Mouse (Mus musculus): ENCODE data around the gene Ankrd27. TPM values are rescaled to one million over a fixed set of nuclear protein-coding genes. Genes with fewer than 3 reads are reported as not detected.

The Ankrd27 gene
- 11.8 and 14.2 TPM in 2 replicates for polyA plus RNA-seq (2015; fragmentation: Nextera tagmentation; extraction: Ambion mirVana)

GRCm38 (mm10) chr7:35586055-35586905, at the start of gene Ankrd27:
Gene Ankrd27, plus strand, starts transcription at chr7:35586244.
- TF ChIP-seq EP300 (IDR thresholded peaks at IDR 0.05; ENCODE audit: low read depth) (no peak), CTCF (IDR thresholded peaks at IDR 0.05; ENCODE audit: low read depth) (no peak)
- DNase-seq (peak; percentile 92), ATAC-seq (peak; percentile 90)
- 0% methylated on average over 49 of the region's 49 CpGs for WGBS (ENCODE audit: insufficient replicate concordance)
- H3K9me3 ChIP-seq (ENCODE audit: low read length), result no peaks in the 10 kb centered on the region
- peak within 1 kb of the TSS; percentile 84 for H3K9ac ChIP-seq (replicated peaks)
- peak within 1 kb of the TSS; percentile 88 for H3K4me3 ChIP-seq (ENCODE audit: low read depth, low read length)
- peak within 1 kb of the TSS; percentile 79 for H3K27ac ChIP-seq (ENCODE audit: low read depth)
- H3K36me3 ChIP-seq (replicated peaks; ENCODE audit: insufficient read depth, low read length), result no peaks in the 10 kb centered on the region
- H3K4me2 ChIP-seq (ENCODE audit: low read depth, low read length), result peak within 1 kb of the TSS; percentile 98
- H3K27me3 ChIP-seq (ENCODE audit: insufficient read depth, low read length), result peaks cover 24% of the 10 kb centered on the region
- H3K4me1 ChIP-seq (ENCODE audit: insufficient read depth), result peaks cover 32% of the 10 kb centered on the region

GRCm38 (mm10) chr7:35537562-35537961, 48.5 kb upstream of the Ankrd27 start, which contains the start of gene Tdrd12:
Gene Tdrd12, minus strand, starts transcription at chr7:35537745.
- Histone ChIP-seq H3K36me3 (replicated peaks; ENCODE audit: insufficient read depth, low read length) (no peaks in the 10 kb centered on the region), H3K4me3 (ENCODE audit: low read depth, low read length) (no peak within 1 kb of the TSS), H3K4me1 (ENCODE audit: insufficient read depth) (no peaks in the 10 kb centered on the region), H3K27me3 (ENCODE audit: insufficient read depth, low read length) (no peaks in the 10 kb centered on the region), H3K9ac (replicated peaks) (no peak within 1 kb of the TSS), H3K4me2 (ENCODE audit: low read depth, low read length) (no peak within 1 kb of the TSS), H3K9me3 (ENCODE audit: low read length) (no peaks in the 10 kb centered on the region), H3K27ac (ENCODE audit: low read depth) (no peak within 1 kb of the TSS)
- TF ChIP-seq CTCF (IDR thresholded peaks at IDR 0.05; ENCODE audit: low read depth), result peak; percentile 51
- TF ChIP-seq EP300 (IDR thresholded peaks at IDR 0.05; ENCODE audit: low read depth), result no peak
- no peak for DNase-seq
- 90% methylated on average over 17 of the region's 17 CpGs for WGBS (ENCODE audit: insufficient replicate concordance)
- no peak for ATAC-seq

GRCm38 (mm10) chr7:35545881-35546280, 40.2 kb upstream of the Ankrd27 start:
- H3K27me3 ChIP-seq (ENCODE audit: insufficient read depth, low read length), result no peaks in the 10 kb centered on the region
- no peak overlapping the region for H3K4me3 ChIP-seq (ENCODE audit: low read depth, low read length)
- H3K9me3 ChIP-seq (ENCODE audit: low read length), result no peaks in the 10 kb centered on the region
- peak; percentile 96 for TF ChIP-seq CTCF (IDR thresholded peaks at IDR 0.05; ENCODE audit: low read depth)
- no peak for TF ChIP-seq EP300 (IDR thresholded peaks at IDR 0.05; ENCODE audit: low read depth)
- H3K4me1 ChIP-seq (ENCODE audit: insufficient read depth), result no peaks in the 10 kb centered on the region
- peaks cover 39% of the 10 kb centered on the region for H3K36me3 ChIP-seq (replicated peaks; ENCODE audit: insufficient read depth, low read length)
- ATAC-seq (peak; percentile 73), DNase-seq (peak; percentile 67)
- WGBS (ENCODE audit: insufficient replicate concordance), result 36% methylated on average over 4 of the region's 4 CpGs
- no peak overlapping the region for H3K27ac ChIP-seq (ENCODE audit: low read depth)
- H3K9ac ChIP-seq (replicated peaks), result no peak overlapping the region
- H3K4me2 ChIP-seq (ENCODE audit: low read depth, low read length), result no peak overlapping the region

- Histone ChIP-seq H3K4me1 (ENCODE audit: insufficient read depth) (peaks cover 38% of the 10 kb centered on the region), H3K27me3 (ENCODE audit: insufficient read depth, low read length) (no peaks in the 10 kb centered on the region), H3K9me3 (ENCODE audit: low read length) (no peaks in the 10 kb centered on the region), H3K4me3 (ENCODE audit: low read depth, low read length) (peak overlapping the region; percentile 85), H3K9ac (replicated peaks) (peak overlapping the region; percentile 92), H3K4me2 (ENCODE audit: low read depth, low read length) (peak overlapping the region; percentile 97), H3K36me3 (replicated peaks; ENCODE audit: insufficient read depth, low read length) (peaks cover 22% of the 10 kb centered on the region), H3K27ac (ENCODE audit: low read depth) (peak overlapping the region; percentile 97)
- ATAC-seq (no peak), DNase-seq (peak; percentile 56)
- WGBS (ENCODE audit: insufficient replicate concordance), result 54% methylated on average over 10 of the region's 10 CpGs
- TF ChIP-seq EP300 (IDR thresholded peaks at IDR 0.05; ENCODE audit: low read depth), result no peak
- TF ChIP-seq CTCF (IDR thresholded peaks at IDR 0.05; ENCODE audit: low read depth), result peak; percentile 64
Observed at GRCm38 (mm10) chr7:35553751-35554604, 32.1 kb upstream of the Ankrd27 start.

GRCm38 (mm10) chr7:35554605-35555175, 31.4 kb upstream of the Ankrd27 start:
- H3K4me3 ChIP-seq (ENCODE audit: low read depth, low read length), result peak overlapping the region; percentile 85
- TF ChIP-seq CTCF (IDR thresholded peaks at IDR 0.05; ENCODE audit: low read depth) (no peak), EP300 (IDR thresholded peaks at IDR 0.05; ENCODE audit: low read depth) (no peak)
- peak; percentile 56 for DNase-seq
- no peaks in the 10 kb centered on the region for H3K27me3 ChIP-seq (ENCODE audit: insufficient read depth, low read length)
- 4% methylated on average over 28 of the region's 28 CpGs for WGBS (ENCODE audit: insufficient replicate concordance)
- no peaks in the 10 kb centered on the region for H3K9me3 ChIP-seq (ENCODE audit: low read length)
- H3K36me3 ChIP-seq (replicated peaks; ENCODE audit: insufficient read depth, low read length), result peaks cover 16% of the 10 kb centered on the region
- H3K4me2 ChIP-seq (ENCODE audit: low read depth, low read length), result peak overlapping the region; percentile 97
- H3K4me1 ChIP-seq (ENCODE audit: insufficient read depth), result peaks cover 43% of the 10 kb centered on the region
- peak overlapping the region; percentile 97 for H3K27ac ChIP-seq (ENCODE audit: low read depth)
- H3K9ac ChIP-seq (replicated peaks), result peak overlapping the region; percentile 92
- peak; percentile 10 for ATAC-seq

All from liver, postnatal 0 days (tissue).